In the genomic region with DNA sequence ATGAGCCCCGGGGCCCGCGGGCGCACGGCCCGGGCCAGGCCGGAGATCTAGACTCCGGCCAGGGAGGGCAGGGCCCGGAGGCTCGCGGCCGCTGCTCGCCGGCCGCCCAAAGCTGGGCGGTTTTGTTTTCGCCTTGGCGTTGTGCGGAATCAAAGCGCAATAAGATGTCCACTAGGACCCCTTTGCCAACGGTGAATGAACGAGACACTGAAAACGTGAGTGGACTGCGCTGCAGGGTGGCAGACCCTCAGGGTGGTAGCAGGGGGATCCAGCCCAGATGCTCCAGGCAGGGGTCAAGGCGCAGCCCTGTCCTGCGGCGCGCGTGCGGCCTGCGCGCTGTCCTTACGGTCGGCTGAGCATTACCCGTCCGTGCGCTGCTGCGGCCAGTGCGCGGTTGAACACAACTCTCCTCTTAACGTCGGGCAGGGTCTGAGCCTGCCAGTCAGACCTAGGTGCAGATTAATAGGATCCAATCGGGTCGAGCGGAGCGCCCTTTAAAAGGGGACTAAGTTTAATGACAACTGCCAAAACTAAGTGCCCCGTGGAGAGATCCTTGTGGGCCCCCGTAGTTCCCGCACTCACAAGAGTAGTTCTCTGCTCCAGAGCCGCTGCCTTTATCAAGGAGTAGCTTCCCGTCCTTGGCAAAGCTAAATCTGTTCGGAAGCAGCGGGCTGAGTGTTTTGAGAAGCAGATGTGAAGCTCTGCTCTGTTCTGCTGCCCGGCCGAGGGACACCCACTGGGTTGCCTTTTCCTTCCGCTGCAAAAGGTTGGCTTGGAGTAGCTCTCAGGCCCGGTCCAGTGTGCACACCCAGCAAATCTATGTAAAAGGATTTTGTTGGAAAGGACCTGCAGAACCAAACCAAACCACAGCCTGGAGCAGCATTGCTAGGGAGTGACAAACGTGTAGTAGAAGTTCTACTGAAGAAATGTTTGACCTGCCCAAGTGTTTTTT, we compare ENCODE assay signal across 8 mouse cellular contexts. TPM values are rescaled to one million over a fixed set of nuclear protein-coding genes. Genes with fewer than 3 reads are reported as not detected.
DNase-seq lines count a peak whose midpoint lies in the region; ATAC-seq and TF ChIP-seq lines count a peak whose summit lies in the region.

No protein-coding gene starts in this region.

- H3K27me3 ChIP-seq in intestine, embryonic 14.5 days (replicated peaks; ENCODE audit: control insufficient read depth, insufficient read depth, low read length), result no peaks in the 10 kb centered on the region
- H3K27me3 ChIP-seq in liver, embryonic 15.5 days, result peaks cover 26% of the 10 kb centered on the region
- H3K27me3 ChIP-seq in splenic B cell, adult 2 months (ENCODE audit: control insufficient read depth, insufficient read depth, low read length, poor library complexity, severe bottlenecking), result no peaks in the 10 kb centered on the region

- H3K9ac ChIP-seq in intestine, embryonic 14.5 days (ENCODE audit: low read length), result peak overlapping the region; percentile 82
- H3K9ac ChIP-seq in liver, embryonic 15.5 days, result peak overlapping the region; percentile 100

- no peaks in the 10 kb centered on the region for H3K36me3 ChIP-seq in intestine, embryonic 14.5 days (ENCODE audit: control insufficient read depth, insufficient read depth, low read length)
- H3K36me3 ChIP-seq in liver, embryonic 15.5 days (replicated peaks), result no peaks in the 10 kb centered on the region
- no peaks in the 10 kb centered on the region for H3K36me3 ChIP-seq in splenic B cell, adult 2 months (ENCODE audit: control insufficient read depth, insufficient read depth, low read length, poor library complexity, severe bottlenecking)

- peak; percentile 62 for ATAC-seq in intestine, embryonic 14.5 days (replicated peaks; ENCODE audit: low FRiP score, low TSS enrichment, low read depth)
- ATAC-seq in liver, embryonic 15.5 days (ENCODE audit: insufficient read depth), result peak; percentile 73

- H3K27ac ChIP-seq in gastrocnemius, adult 2 months, result peak overlapping the region; percentile 96
- peak overlapping the region; percentile 81 for H3K27ac ChIP-seq in intestine, embryonic 14.5 days (ENCODE audit: low read depth)
- H3K27ac ChIP-seq in liver, embryonic 15.5 days (replicated peaks), result peak overlapping the region; percentile 96

- no peaks in the 10 kb centered on the region for H3K9me3 ChIP-seq in intestine, embryonic 14.5 days (ENCODE audit: control insufficient read depth, low read length)
- no peaks in the 10 kb centered on the region for H3K9me3 ChIP-seq in liver, embryonic 15.5 days (replicated peaks)

- H3K4me3 ChIP-seq in gastrocnemius, adult 2 months, result peak overlapping the region; percentile 84
- H3K4me3 ChIP-seq in intestine, embryonic 14.5 days (ENCODE audit: low read depth, low read length), result peak overlapping the region; percentile 75
- H3K4me3 ChIP-seq in liver, embryonic 15.5 days (replicated peaks), result peak overlapping the region; percentile 100

- peak overlapping the region; percentile 90 for H3K4me2 ChIP-seq in intestine, embryonic 14.5 days (ENCODE audit: low read length)
- peak overlapping the region; percentile 90 for H3K4me2 ChIP-seq in liver, embryonic 15.5 days

- TF ChIP-seq CTCF in gastrocnemius, adult 2 months (IDR thresholded peaks at IDR 0.05), result no peak

- intact Hi-C loops in gastrocnemius, adult 2 months (cut with DNase I), result no loop called here

- under 1% methylated on average over 58 of the region's 58 CpGs for WGBS in intestine, embryonic 14.5 days
- WGBS in liver, embryonic 15.5 days (ENCODE audit: insufficient replicate concordance), result under 1% methylated on average over 55 of the region's 58 CpGs

- DNase-seq in layer of hippocampus, postnatal 14 days (ENCODE audit: low spot score in 2 of 2), result peak; percentile 35 to 42
- no peak for DNase-seq in layer of hippocampus, adult 11-12 months (ENCODE audit: low spot score)
- peak; percentile 72 to 77 for DNase-seq in cerebellum, postnatal 25 days
- DNase-seq in gastrocnemius, adult 2 months, result peak; percentile 44
- peak; percentile 76 for DNase-seq in intestine, embryonic 14.5 days (ENCODE audit: low spot score)
- DNase-seq in naive thymus-derived CD4-positive, alpha-beta T cell, adult 2 months (ENCODE audit: low read depth), result peak; percentile 40
- DNase-seq in splenic B cell, adult 2 months (ENCODE audit: low read depth, low spot score), result peak; percentile 28

- peaks cover 13% of the 10 kb centered on the region for H3K4me1 ChIP-seq in intestine, embryonic 14.5 days (replicated peaks; ENCODE audit: control insufficient read depth, insufficient read depth, low read length)
- peaks cover 36% of the 10 kb centered on the region for H3K4me1 ChIP-seq in liver, embryonic 15.5 days (replicated peaks)

RNA-seq across cellular contexts. Expression of a gene that starts 0.8 kb away (rescaled TPM):
- total RNA-seq in layer of hippocampus, postnatal 14 days (2021), result 100 to 1,000 TPM; 126 to 133 TPM
- 10 to 100 TPM; 48.2 to 60.7 TPM for total RNA-seq in gastrocnemius, adult 2 months (2021)
- polyA plus RNA-seq in intestine, embryonic 14.5 days (2014; fragmentation: Nextera tagmentation; extraction: Ambion mirVana), result 49.4 and 49.6 TPM in 2 replicates
- polyA plus RNA-seq in liver, embryonic 15.5 days (2015; fragmentation: Nextera tagmentation; extraction: Ambion mirVana), result 13.3 and 17.4 TPM in 2 replicates

RNA-seq across cellular contexts. Expression of a gene that starts 37.3 kb away (rescaled TPM):
- total RNA-seq in layer of hippocampus, postnatal 14 days (2021), result 100 to 1,000 TPM; 218 to 276 TPM
- total RNA-seq in gastrocnemius, adult 2 months (2021), result 100 to 1,000 TPM; 160 to 166 TPM
- polyA plus RNA-seq in intestine, embryonic 14.5 days (2014; fragmentation: Nextera tagmentation; extraction: Ambion mirVana), result 505 and 521 TPM in 2 replicates
- polyA plus RNA-seq in liver, embryonic 15.5 days (2015; fragmentation: Nextera tagmentation; extraction: Ambion mirVana), result 499 and 578 TPM in 2 replicates
